Mouse (Mus musculus) cerebellum, postnatal 4 days (tissue): ENCODE data around the gene Tha1.
"Not testable (repeated sequence)": the region's sequence is repeated elsewhere in the genome, so short reads cannot be mapped to it uniquely, and the experiment has no call there.

Source experiments
- DNase-seq, 2 experiments: peaks; one replicate each; pipeline ENCODE4 v3.0.0; 2022; ENCODE audit warnings: low spot score in 2 of 2, mixed read lengths in 1 of 2

The Tha1 gene

DNA sequence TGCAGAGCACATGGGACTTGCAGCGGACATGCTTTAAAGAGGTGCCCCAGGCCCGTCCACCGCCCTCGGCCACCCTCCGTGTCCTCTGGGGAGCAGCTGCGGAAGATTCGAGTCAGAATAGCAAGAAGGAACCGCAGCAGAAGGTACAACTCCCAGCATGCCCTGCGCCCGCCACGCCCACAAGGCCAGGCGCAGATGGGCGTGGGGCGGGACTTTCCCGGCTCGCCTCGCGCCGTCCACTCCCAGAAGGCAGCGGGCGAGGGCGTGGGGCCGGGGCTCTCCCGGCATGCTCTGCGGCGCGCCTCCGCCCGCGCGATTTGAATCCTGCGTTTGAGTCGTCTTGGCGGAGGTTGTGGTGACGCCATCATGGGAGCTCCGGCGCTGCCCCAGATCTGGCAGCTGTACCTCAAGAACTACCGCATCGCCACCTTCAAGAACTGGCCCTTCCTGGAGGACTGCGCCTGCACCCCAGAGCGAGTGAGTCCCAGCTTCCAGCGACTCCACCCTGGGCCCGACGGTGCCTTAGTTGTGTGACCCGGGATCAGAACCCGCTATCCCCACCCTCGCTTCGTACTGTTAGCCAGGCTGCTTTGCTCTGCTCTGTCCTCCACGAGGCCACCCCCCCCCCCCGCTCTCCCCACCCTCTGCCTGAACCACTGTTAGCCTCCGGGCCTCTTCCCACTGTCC is 24.2 kb downstream of the Tha1 start, which contains the start of gene Birc5:
TSS of gene Birc5 (plus strand) at position 267 of the 687 bp plus-strand sequence.
- peak; percentile 89 to 97 for DNase-seq

DNA sequence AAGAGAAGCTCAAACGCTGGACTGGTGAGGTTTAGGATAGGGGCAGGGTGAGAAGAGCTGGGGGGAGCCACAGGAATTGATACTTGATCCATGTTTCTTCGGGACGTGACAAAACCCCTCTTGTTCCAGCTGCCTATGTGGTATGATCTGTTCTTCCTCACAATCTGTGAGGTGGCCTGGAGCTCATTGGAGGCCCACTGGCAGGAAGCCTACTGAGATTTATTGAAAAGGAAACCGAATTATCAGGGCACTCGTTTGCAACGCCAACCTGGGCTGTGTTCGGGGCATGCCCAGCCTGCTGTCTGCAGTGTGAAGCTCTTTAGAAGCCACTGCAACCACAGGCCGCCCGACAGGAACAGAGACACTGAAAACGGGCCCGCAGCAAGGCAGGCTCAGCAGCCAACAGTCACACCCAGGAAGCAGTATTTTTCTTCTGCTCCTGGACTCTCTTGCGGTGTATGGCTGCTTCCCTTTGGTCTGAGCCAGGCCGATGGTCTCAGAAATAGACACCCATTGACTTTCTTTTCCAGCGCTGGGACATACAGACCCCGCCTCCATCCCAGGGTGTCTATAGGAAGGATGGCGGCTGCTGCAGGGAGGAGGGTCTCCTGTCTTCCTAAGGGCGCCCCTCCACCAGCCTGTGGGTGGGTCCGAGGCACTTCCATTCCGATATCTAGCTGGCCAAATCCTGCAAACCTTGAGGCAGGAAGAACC is 24.9 kb downstream of the Tha1 start:
- no peak for DNase-seq

DNA sequence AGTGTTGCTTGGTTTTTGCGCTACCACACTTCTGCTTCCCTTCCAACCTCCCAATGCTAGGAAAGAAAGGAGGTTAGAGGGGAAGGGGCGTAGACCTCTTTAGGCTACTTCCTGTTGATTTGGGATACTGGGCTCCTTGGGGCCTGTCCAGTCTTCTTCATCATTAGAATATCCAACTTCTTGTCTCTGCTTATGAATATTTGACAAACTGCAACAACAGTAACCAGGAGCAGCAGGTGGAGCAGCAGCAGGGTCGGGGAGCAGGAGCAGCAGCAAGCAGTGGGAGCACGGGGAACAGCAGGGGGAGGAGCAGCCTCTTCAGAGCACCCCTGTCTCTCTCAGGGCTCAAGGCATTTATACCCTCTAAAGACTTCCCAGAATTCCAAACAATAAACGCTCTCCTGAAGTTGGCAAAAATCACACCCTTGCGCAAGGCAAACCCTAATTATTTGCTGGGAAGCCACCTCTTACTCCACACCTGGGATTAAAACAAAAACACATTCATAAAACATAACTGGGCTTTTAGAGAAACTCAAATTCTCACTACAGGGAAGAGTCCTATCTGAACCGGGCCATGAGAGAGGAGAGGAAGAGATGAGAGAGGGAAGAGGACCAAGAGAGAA is 25.6 kb downstream of the Tha1 start:
- DNase-seq: no peak

GRCm38 (mm10) chr11:117846640-117847039 is 26.6 kb downstream of the Tha1 start:
- DNase-seq: no peak

GRCm38 (mm10) chr11:117845651-117846050 is 27.6 kb downstream of the Tha1 start:
- no peak for DNase-seq

- DNase-seq: no peak
These were observed 28.3 kb downstream of the Tha1 start for GRCm38 (mm10) chr11:117844997-117845396.

- no peak for DNase-seq
These were observed 29.8 kb downstream of the Tha1 start for GRCm38 (mm10) chr11:117843434-117843833.

- no peak for DNase-seq
These were observed 32.4 kb downstream of the Tha1 start for GRCm38 (mm10) chr11:117840910-117841309.

- no peak for DNase-seq
These were observed 34.3 kb downstream of the Tha1 start for GRCm38 (mm10) chr11:117839021-117839420.

GRCm38 (mm10) chr11:117838572-117838971 is 34.7 kb downstream of the Tha1 start:
- no peak for DNase-seq

- no peak for DNase-seq
These were observed 37.0 kb downstream of the Tha1 start for GRCm38 (mm10) chr11:117836306-117836705.

DNA sequence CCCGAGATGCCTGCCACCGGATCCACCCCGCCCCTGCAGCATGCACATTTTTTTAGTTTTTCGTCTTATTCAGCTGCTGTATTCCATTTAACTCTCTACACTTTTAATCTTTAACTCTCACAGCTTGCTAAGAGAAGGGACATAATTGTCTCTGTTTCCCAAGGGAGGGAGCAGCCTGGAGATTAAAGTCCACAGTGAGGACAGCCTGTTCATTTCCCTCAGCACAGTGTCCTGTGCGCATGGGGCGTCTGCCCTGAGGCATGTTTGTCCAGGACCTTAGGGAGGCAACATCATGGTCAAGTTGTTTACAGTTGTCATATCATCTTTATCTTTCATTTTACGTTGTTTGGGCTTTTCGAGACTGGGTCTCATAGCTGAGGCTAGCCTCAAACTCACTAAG is 39.2 kb downstream of the Tha1 start:
- no peak for DNase-seq

GRCm38 (mm10) chr11:117833509-117833908 is 39.8 kb downstream of the Tha1 start:
- not testable (repeated sequence) for DNase-seq

DNA sequence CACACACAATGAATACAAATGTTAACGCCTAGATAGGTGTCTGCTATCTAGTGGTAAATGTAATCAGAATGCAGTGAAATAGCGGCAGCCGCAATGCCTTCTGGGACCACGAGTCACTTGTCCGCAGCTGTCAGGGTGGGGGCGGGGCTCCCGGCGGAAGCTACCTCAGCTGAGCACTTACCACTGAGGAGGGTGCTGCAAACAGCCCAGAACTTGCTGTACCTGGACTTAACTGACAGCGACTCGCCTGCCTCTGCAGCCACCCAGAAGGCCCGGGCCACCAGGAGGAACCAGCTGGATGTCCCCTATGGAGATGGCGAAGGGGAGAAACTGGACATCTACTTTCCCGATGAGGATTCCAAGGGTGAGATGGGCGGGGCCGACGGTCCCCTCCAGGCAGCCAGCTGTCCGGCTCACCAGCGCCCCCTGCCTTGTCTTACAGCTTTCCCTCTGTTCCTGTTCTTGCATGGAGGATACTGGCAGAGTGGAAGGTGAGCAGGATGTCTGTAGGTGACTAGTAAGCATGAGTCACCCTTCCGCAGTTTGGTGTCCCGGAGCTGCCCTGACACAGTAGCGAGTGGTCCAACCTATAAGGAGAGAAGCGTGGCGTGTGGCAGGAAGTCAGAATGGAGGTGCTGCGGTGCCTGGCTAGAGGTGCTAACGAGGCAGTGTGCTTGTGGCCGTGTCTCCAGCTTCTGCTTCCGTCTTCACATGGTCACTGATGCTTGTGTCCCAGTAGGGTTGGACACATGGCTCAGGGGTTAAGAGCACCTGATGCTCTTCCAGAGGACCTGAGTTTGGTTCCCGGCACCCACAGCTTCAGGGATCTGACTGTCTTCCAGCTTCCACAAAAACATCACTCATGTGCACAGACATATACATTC is 41.0 kb downstream of the Tha1 start:
- peak; percentile 36 to 69 for DNase-seq

DNA sequence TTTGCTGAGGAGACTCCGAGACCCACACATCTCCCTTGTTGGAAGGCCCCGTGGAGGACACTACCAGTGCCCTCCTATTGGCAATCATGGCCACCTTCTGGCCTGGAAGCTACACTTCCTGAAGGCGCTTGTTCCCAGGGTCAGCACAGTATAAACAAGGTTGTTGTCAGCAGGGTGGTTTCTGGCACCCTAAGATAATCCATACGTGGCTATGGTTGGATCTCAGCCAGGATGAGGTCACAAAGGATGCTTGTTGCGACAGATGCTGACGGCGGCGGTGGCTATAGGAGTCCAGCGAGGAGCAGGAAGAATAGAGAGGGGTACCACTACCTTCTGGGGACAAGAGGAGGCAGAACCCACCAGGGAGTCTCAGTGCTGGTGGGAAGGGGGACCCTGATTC is 42.9 kb downstream of the Tha1 start:
- no peak for DNase-seq

- no peak for DNase-seq
These were observed 43.5 kb downstream of the Tha1 start for GRCm38 (mm10) chr11:117829671-117830215.

DNA sequence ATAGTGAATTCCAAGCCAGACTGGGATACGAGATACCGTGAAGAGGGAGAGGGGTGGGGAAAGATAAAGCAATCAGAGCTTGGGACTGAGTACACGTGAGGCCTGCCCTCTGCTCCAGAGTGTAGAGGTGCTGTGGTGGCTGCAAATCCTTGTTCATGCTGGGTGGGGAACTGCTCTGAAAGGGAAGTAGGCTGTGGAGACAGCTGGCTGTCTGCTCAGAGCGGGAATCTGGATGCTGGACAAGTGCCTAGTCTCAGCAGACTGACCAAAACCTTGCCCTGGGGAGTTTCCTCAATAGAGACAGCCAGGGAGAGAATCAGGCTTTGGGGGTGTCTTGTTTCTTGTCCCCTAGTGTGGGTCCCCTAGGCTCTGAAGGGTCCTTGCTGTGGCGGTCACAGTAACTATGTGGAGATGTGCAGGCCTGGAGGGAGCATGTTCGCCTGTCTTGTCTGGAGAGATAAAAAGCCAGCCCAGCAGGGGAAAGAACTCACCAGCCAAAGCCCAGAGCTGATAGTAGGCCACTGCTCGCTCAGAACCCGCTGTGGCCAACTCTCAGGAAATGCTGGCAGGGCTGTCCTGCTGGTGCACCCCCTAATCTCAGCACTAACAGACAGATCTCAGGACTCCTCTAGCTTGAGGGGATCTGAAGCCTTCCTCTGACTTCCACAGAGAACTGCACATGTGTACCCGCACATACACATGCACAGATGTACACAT is 44.2 kb downstream of the Tha1 start:
- DNase-seq: peak in 1 of 2 experiments; percentile 54

DNA sequence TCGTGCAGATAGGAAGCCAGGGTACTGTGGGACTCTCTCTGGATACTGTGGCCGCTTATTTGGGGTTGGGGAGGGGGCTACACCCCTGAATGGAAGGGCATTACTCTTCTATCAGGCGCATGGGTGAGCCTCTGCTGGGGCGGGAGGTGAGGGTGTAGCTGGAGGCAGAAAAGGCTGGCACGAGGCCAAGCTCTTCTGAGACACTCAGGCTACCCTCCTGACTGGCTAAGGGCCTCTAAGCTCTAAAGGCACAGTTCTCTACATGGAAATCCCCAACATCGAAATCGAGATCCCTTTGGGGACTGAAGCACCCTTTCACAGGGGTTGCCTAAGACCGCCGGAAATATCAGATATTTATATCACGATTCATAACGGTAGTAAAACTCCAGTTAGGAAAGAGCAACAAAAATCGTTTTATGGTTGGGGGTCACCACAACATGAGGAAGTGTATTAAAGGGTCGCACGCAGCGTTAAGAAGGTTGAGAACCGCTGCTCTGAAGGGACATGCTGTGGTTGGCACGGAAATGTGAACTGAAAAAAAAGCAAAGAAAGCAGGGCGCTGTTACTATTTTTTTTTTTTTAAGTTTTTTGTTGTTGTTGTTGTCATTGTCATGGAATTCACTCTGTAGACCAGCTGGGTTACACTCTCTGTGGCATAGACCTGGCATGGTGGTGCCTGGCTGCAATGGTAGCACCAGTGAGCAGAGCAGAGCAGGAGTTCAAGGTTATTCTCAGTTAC is 45.0 kb downstream of the Tha1 start:
- no peak for DNase-seq

- DNase-seq: no peak
These were observed 45.9 kb downstream of the Tha1 start for GRCm38 (mm10) chr11:117827386-117827785.

- DNase-seq: no peak
These were observed 46.4 kb downstream of the Tha1 start for GRCm38 (mm10) chr11:117826916-117827315.
